Mouse (Mus musculus) E14TG2a.4 (cell line): Measurements from ENCODE around the gene Fth1.
"Not testable (repeated sequence)": the region's sequence is repeated elsewhere in the genome, so short reads cannot be mapped to it uniquely, and the experiment has no call there.

Experiments
- H3K27me3 ChIP-seq: 2 replicates; pipeline ENCODE4 v1.6.1; 2014; ENCODE audit warnings: low read length, control low read depth; ENCODE audit not compliant: insufficient read depth
- H3K36me3 ChIP-seq: 2 replicates; pipeline ENCODE4 v1.6.1; 2014; ENCODE audit warnings: low read length, control low read depth; ENCODE audit not compliant: insufficient read depth
- H3K4me1 ChIP-seq: replicated peaks from 2 replicates; pipeline ENCODE4 v1.6.1; 2014; ENCODE audit warnings: low read depth, low read length, control low read depth
- H3K4me3 ChIP-seq: replicated peaks from 2 replicates; pipeline ENCODE4 v1.5.1; 2014; ENCODE audit warnings: mild to moderate bottlenecking, low read length
- H3K9me3 ChIP-seq: 2 replicates; pipeline ENCODE4 v1.6.1; 2014; ENCODE audit warnings: low read length, control low read depth
- CTCF ChIP-seq: conservative IDR thresholded peaks from 2 replicates; pipeline ENCODE4 v1.5.1; 2014; ENCODE audit warnings: low read length
- NANOG ChIP-seq: IDR thresholded peaks from 2 replicates; pipeline ENCODE4 v1.6.1; 2014; ENCODE audit warnings: borderline replicate concordance, low read length, mixed read lengths
- POU5F1 ChIP-seq: IDR thresholded peaks from 2 replicates; pipeline ENCODE4 v1.6.1; 2014; ENCODE audit warnings: low read length, borderline replicate concordance

Gene Fth1

GRCm38 (mm10) chr19:9980258-9980657 lies at the start of gene Fth1:
TSS of gene Fth1 (plus strand) at chr19:9980598.
- TF ChIP-seq NANOG (no peak), POU5F1 (no peak), CTCF (no peak)
- H3K27me3 ChIP-seq = no peaks in the 10 kb centered on the region
- peaks cover 21% of the 10 kb centered on the region for H3K36me3 ChIP-seq
- no peaks in the 10 kb centered on the region for H3K9me3 ChIP-seq
- H3K4me3 ChIP-seq = peak within 1 kb of the TSS; percentile 99; the same call in 1 of the 2 replicates
- peaks cover 68% of the 10 kb centered on the region for H3K4me1 ChIP-seq

DNA sequence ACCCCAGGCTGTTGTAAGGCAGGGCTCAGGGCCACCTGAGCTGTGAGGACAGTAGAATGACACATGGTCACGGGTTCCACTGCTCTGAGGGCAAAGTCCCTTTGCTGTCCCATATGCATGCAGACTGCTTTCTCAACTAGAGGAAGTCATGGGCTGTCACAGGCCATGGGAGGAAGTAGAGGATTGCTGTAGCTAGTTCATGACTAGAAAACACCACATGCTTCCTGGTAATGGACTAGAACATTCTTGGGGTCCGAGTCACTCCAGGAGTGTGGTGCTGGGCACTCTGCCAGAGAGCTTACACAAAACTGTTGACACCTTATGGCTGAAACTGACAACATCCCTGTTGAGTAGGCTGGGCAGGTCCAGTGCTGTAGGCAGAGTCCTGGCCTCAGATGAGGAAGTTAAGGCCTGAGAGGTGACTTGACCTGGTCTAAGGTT lies 49.2 kb upstream of the Fth1 start:
- not testable (repeated sequence) for H3K9me3 ChIP-seq, H3K27me3 ChIP-seq, H3K36me3 ChIP-seq, H3K4me3 ChIP-seq
- H3K4me1 ChIP-seq = peaks cover 11% of the 10 kb centered on the region

GRCm38 (mm10) chr19:9933908-9934307 lies 46.5 kb upstream of the Fth1 start:
- TF ChIP-seq CTCF (no peak), NANOG (no peak), POU5F1 (no peak)
- Histone ChIP-seq H3K27me3 (peaks cover 3% of the 10 kb centered on the region; the same call in 1 of the 2 replicates), H3K4me3 (no peak overlapping the region), H3K36me3 (no peaks in the 10 kb centered on the region), H3K9me3 (no peaks in the 10 kb centered on the region), H3K4me1 (peaks cover 22% of the 10 kb centered on the region)

DNA sequence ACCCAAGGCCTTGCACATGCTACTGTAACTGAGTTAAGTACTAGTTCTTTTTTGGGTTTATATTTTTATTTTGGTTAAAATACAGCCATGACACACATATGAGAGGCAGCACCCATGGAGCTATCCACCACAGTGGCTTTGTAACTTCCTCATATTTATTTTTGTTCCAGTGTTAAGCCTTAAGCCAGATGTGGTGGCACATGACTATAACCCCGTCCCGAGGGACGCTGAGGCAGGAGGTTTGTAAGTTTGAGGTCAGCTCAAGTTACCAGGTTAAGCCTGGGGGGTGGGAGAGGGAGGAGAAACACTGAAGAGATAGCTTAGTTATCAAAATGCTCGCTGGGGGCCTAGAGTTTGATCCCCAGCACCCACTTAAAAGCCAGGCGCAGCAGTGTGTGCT lies 43.8 kb upstream of the Fth1 start:
- H3K36me3 ChIP-seq = no peaks in the 10 kb centered on the region
- H3K27me3 ChIP-seq = peaks cover 3% of the 10 kb centered on the region
- no peak overlapping the region for H3K4me3 ChIP-seq
- peaks cover 45% of the 10 kb centered on the region for H3K4me1 ChIP-seq
- H3K9me3 ChIP-seq = no peaks in the 10 kb centered on the region
- TF ChIP-seq POU5F1 = no peak

GRCm38 (mm10) chr19:9937428-9937827 lies 43.0 kb upstream of the Fth1 start:
- no peaks in the 10 kb centered on the region for H3K9me3 ChIP-seq
- peaks cover 54% of the 10 kb centered on the region for H3K4me1 ChIP-seq
- TF ChIP-seq NANOG (no peak), CTCF (no peak), POU5F1 (no peak)
- no peaks in the 10 kb centered on the region for H3K36me3 ChIP-seq
- no peak overlapping the region for H3K4me3 ChIP-seq
- peaks cover 3% of the 10 kb centered on the region for H3K27me3 ChIP-seq

- H3K36me3 ChIP-seq = no peaks in the 10 kb centered on the region
- TF ChIP-seq CTCF = no peak
- no peak for TF ChIP-seq POU5F1
- no peak for TF ChIP-seq NANOG
- peak overlapping the region; percentile 41; the same call in 1 of the 2 replicates for H3K4me3 ChIP-seq
- peaks cover 57% of the 10 kb centered on the region for H3K4me1 ChIP-seq
- H3K27me3 ChIP-seq = peaks cover 3% of the 10 kb centered on the region
- H3K9me3 ChIP-seq = no peaks in the 10 kb centered on the region
Observed at GRCm38 (mm10) chr19:9938156-9938823, 42.1 kb upstream of the Fth1 start.

DNA sequence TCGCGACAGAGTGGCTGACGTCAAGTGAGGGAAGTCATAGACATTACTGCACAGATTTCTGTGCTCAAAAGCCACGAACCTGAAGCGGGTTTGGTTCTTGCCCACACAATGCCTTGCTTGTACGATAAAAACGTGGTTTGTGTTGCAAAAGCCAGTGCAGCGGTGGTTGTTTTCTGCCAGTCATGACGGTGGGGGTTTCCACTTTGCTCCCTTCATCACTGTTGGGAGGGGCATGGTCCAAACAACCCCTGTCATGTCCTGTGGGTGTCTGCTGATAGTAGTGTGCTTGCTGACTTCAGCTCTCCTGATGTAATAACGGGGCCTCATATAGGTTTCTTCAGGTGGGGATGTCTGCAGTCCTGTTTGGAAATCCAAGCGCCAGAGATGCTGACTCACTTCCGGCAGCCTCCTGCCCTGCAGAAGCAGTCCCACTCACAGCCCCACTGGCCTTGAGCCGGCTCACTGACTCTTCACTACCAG lies 41.5 kb upstream of the Fth1 start:
- TF ChIP-seq CTCF (no peak), POU5F1 (no peak), NANOG (no peak)
- Histone ChIP-seq H3K4me1 (peaks cover 51% of the 10 kb centered on the region), H3K9me3 (no peaks in the 10 kb centered on the region), H3K27me3 (peaks cover 3% of the 10 kb centered on the region), H3K4me3 (peak overlapping the region; percentile 41), H3K36me3 (no peaks in the 10 kb centered on the region)

DNA sequence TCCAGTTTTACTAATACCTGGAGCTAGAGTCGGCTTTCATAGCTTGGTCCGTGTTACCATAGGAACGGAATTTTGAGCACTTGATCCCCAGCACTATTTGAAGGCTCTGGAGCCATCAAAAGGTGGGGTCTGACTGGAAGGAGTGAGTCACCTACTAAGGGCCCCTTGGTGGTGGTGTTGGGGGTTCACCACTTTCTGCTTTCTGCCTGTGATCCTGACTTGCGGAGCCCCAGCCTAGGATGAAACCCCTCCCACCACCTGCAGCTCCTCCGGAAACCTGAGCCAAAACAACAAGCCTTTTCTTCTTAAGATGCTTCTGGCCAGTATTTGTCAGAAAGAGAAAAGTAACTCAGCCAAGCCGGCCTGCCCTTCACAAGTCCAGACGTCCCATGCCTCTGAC lies 40.6 kb upstream of the Fth1 start:
- Histone ChIP-seq H3K27me3 (peaks cover 3% of the 10 kb centered on the region), H3K9me3 (no peaks in the 10 kb centered on the region), H3K4me3 (no peak overlapping the region), H3K36me3 (no peaks in the 10 kb centered on the region), H3K4me1 (peaks cover 46% of the 10 kb centered on the region)
- TF ChIP-seq POU5F1 = no peak
- TF ChIP-seq CTCF = no peak
- TF ChIP-seq NANOG = no peak

DNA sequence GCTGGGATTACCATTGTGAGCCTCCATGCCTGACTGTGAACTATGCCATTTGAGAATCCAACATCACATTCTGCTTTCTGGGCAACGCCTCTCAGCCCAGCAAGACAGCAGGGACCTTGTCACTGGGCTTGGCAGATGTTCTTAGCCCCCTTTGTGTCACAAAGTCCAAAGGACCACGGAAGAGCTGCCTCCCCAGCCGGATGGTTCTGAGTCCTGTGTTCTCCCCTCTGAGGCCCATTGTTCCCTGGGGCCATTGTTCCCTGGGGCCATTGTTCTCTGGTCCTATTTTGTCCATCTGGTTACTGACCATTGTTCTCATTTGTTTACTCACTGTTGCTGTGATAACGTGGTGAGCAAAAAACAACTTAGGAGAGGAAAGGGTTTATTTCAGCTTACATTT lies 39.5 kb upstream of the Fth1 start:
- TF ChIP-seq POU5F1 = no peak
- TF ChIP-seq NANOG = no peak
- no peak for TF ChIP-seq CTCF
- Histone ChIP-seq H3K9me3 (no peaks in the 10 kb centered on the region), H3K36me3 (no peaks in the 10 kb centered on the region), H3K4me1 (peaks cover 46% of the 10 kb centered on the region), H3K27me3 (peaks cover 3% of the 10 kb centered on the region), H3K4me3 (no peak overlapping the region)
